Mouse (Mus musculus) embryonic facial prominence, embryonic 13.5 days (tissue): ENCODE results near the gene Efhc2. TPM values are rescaled to one million over a fixed set of nuclear protein-coding genes. Genes with fewer than 3 reads are reported as not detected.

ENCODE experiments used
- ATAC-seq: fragments of 200-750 bp; cut with Nextera tagmentation; 2 replicates; pipeline ENCODE4 v1.8.0; 2017; ENCODE audit warnings: low read depth; ENCODE audit not compliant: insufficient number of reproducible peaks, insufficient read depth, low FRiP score, low TSS enrichment
- H3K27ac ChIP-seq: fragments of 300-500 bp; sonication (generic); 2 replicates; pipeline ENCODE4 v1.5.1; 2015; ENCODE audit warnings: moderate library complexity, mild to moderate bottlenecking, inconsistent platforms
- H3K27me3 ChIP-seq: fragments of 300-500 bp; sonication (generic); 2 replicates; pipeline ENCODE4 v1.6.1; 2015; ENCODE audit warnings: mild to moderate bottlenecking, inconsistent platforms
- H3K36me3 ChIP-seq: fragments of 300-500 bp; sonication (generic); 2 replicates; pipeline ENCODE4 v1.6.1; 2015; ENCODE audit warnings: mild to moderate bottlenecking, inconsistent platforms
- H3K4me1 ChIP-seq: fragments of 300-500 bp; sonication (generic); 2 replicates; pipeline ENCODE4 v1.6.1; 2015; ENCODE audit warnings: inconsistent platforms
- H3K4me2 ChIP-seq: fragments of 300-500 bp; sonication (generic); 2 replicates; pipeline ENCODE4 v1.6.1; 2015; ENCODE audit warnings: moderate library complexity, mild to moderate bottlenecking, inconsistent platforms
- H3K4me3 ChIP-seq: fragments of 300-500 bp; sonication (generic); 2 replicates; pipeline ENCODE4 v1.5.1; 2015; ENCODE audit warnings: mild to moderate bottlenecking, inconsistent platforms
- H3K9ac ChIP-seq: fragments of 300-500 bp; sonication (generic); 2 replicates; pipeline ENCODE4 v1.6.1; 2015; ENCODE audit warnings: mild to moderate bottlenecking, inconsistent platforms
- H3K9me3 ChIP-seq: fragments of 300-500 bp; sonication (generic); 2 replicates; pipeline ENCODE4 v1.6.1; 2016; ENCODE audit warnings: inconsistent platforms
- WGBS: fragments of 180-500 bp; shearing (Covaris S2); methylation state at CpG from one replicate; pipeline ENCODE4 v1.1.7; 2015; ENCODE audit warnings: mixed read lengths; 5-methylcytosine and 5-hydroxymethylcytosine counted together
- polyA plus RNA-seq: library from polyadenylated mRNA; unstranded; fragments of >200 nt; fragmentation: Nextera tagmentation; extraction: Ambion mirVana; gene quantifications from 2 replicates; pipeline ENCODE4 v1.2.1, GENCODE M21; 2015

The Efhc2 gene
- polyA plus RNA-seq: 0.52 and 0.87 TPM in 2 replicates

DNA sequence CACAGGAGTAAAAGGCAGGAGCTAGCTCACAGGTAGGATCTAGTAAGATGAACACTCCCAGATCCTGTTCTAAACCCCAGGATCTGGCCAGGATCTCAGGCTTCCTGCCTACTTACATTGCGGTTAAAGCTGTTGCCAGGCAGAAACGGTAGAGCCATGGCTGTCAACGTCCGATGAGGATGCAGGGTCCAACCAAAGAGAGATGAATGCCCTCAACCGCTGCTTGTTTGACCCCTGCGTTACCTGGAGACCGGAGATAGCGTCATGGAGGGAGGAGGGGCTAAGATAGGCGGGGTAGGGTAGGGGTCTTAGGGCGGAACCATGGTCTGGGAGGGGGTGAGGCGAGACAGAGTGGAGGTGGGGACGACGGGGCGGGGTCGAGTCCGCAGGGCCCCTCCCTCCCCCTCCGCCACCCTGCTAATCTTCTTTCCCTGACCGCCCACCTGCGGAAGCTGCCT, at the start of gene Efhc2:
Efhc2 (minus strand) TSS at position 243 of the 458 bp plus-strand sequence.
- Histone ChIP-seq H3K9me3 (no peaks in the 10 kb centered on the region), H3K4me3 (peak within 1 kb of the TSS; percentile 42), H3K9ac (peak within 1 kb of the TSS; percentile 16; the same call in 1 of the 2 replicates), H3K36me3 (no peaks in the 10 kb centered on the region), H3K4me2 (peak within 1 kb of the TSS; percentile 64), H3K27me3 (no peaks in the 10 kb centered on the region), H3K27ac (no peak within 1 kb of the TSS), H3K4me1 (no peaks in the 10 kb centered on the region)
- 0 out of 2 replicates have a peak, but pooled peaks have one; percentile 20 for ATAC-seq
- 18% methylated on average over 16 of the region's 19 CpGs for WGBS

- Histone ChIP-seq H3K27ac (no peak overlapping the region), H3K9me3 (no peaks in the 10 kb centered on the region), H3K27me3 (no peaks in the 10 kb centered on the region), H3K4me2 (no peak overlapping the region), H3K9ac (no peak overlapping the region), H3K4me1 (no peaks in the 10 kb centered on the region), H3K4me3 (no peak overlapping the region), H3K36me3 (no peaks in the 10 kb centered on the region)
- no peak for ATAC-seq
- WGBS: 71% methylated on average over 2 of the region's 2 CpGs
Observed at GRCm38 (mm10) chrX:17365114-17365513, 45.9 kb upstream of the Efhc2 start.

GRCm38 (mm10) chrX:17300349-17300880, 18.8 kb downstream of the Efhc2 start:
- no peak overlapping the region for H3K27ac ChIP-seq
- H3K27me3 ChIP-seq: no peaks in the 10 kb centered on the region
- H3K4me1 ChIP-seq: no peaks in the 10 kb centered on the region
- H3K9ac ChIP-seq: no peak overlapping the region
- no peaks in the 10 kb centered on the region for H3K9me3 ChIP-seq
- WGBS: 79% methylated on average over 3 of the region's 3 CpGs
- ATAC-seq: no peak
- H3K4me3 ChIP-seq: no peak overlapping the region
- H3K4me2 ChIP-seq: no peak overlapping the region
- no peaks in the 10 kb centered on the region for H3K36me3 ChIP-seq

GRCm38 (mm10) chrX:17283899-17284298, 35.3 kb downstream of the Efhc2 start:
- Histone ChIP-seq H3K4me1 (no peaks in the 10 kb centered on the region), H3K4me2 (no peak overlapping the region), H3K9ac (no peak overlapping the region), H3K4me3 (no peak overlapping the region), H3K27me3 (no peaks in the 10 kb centered on the region), H3K9me3 (no peaks in the 10 kb centered on the region), H3K36me3 (no peaks in the 10 kb centered on the region), H3K27ac (no peak overlapping the region)
- no peak for ATAC-seq
- 69% methylated on average over 2 of the region's 2 CpGs for WGBS

DNA sequence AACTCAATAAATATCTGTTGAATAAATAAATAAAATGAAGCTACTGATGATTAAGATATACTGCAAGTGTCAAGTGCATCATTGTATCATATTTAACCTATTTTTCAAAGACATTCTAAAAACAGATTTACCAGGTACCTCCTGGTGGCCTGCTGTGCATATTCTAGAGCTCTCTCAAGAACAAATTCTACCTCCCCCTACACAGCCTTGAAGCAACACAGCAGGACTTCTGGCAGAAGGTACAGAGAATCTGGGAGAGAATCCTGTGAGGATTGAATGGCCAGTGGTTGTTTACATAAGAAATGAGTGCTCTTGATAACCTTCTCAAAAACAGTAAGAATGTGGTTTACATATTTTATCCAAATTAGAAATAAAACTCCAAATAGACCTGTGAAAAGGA, 94.0 kb downstream of the Efhc2 start:
- no peak for ATAC-seq
- Histone ChIP-seq H3K36me3 (no peaks in the 10 kb centered on the region), H3K27ac (no peak overlapping the region), H3K27me3 (no peaks in the 10 kb centered on the region), H3K4me3 (no peak overlapping the region), H3K4me2 (no peak overlapping the region), H3K4me1 (no peaks in the 10 kb centered on the region), H3K9ac (no peak overlapping the region), H3K9me3 (no peaks in the 10 kb centered on the region)

- no peak overlapping the region for H3K27ac ChIP-seq
- H3K4me3 ChIP-seq: no peak overlapping the region
- no peak overlapping the region for H3K9ac ChIP-seq
- no peaks in the 10 kb centered on the region for H3K36me3 ChIP-seq
- no peaks in the 10 kb centered on the region for H3K27me3 ChIP-seq
- no peaks in the 10 kb centered on the region for H3K9me3 ChIP-seq
- no peak overlapping the region for H3K4me2 ChIP-seq
- no peak for ATAC-seq
- no peaks in the 10 kb centered on the region for H3K4me1 ChIP-seq
Observed at GRCm38 (mm10) chrX:17217451-17217850, 101.7 kb downstream of the Efhc2 start.

DNA sequence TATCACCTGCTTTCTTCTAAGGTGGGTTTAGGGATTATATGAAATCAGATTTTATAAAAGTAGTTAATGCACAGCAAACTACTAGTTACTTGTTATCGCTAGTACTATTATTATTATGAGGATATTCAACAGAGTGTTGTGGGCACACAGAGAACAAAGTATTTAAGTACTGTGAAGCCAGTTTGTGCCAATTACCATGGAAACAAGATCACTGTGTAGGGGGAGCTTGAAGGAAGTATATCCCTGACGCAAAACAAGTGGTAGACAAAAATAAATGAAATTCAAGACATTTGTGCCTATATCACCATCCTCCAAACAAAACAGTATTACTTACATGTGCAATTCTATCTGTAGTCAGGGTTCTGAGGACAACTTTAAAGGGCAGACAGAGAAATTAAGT, 105.7 kb downstream of the Efhc2 start:
- Histone ChIP-seq H3K4me1 (no peaks in the 10 kb centered on the region), H3K36me3 (no peaks in the 10 kb centered on the region), H3K4me2 (no peak overlapping the region), H3K27ac (no peak overlapping the region), H3K9ac (no peak overlapping the region), H3K27me3 (no peaks in the 10 kb centered on the region), H3K4me3 (no peak overlapping the region), H3K9me3 (no peaks in the 10 kb centered on the region)
- ATAC-seq: no peak
- WGBS: 70% methylated on average over 2 of the region's 2 CpGs

- Histone ChIP-seq H3K4me1 (no peaks in the 10 kb centered on the region), H3K27me3 (no peaks in the 10 kb centered on the region), H3K4me2 (no peak overlapping the region), H3K36me3 (no peaks in the 10 kb centered on the region), H3K4me3 (no peak overlapping the region), H3K9me3 (no peaks in the 10 kb centered on the region), H3K27ac (no peak overlapping the region), H3K9ac (no peak overlapping the region)
- 77% methylated on average over 3 of the region's 3 CpGs for WGBS
- no peak for ATAC-seq
Observed at GRCm38 (mm10) chrX:17175748-17176147, 143.4 kb downstream of the Efhc2 start.

- 33% methylated on average over 1 of the region's 1 CpGs for WGBS
Observed at GRCm38 (mm10) chrX:17165638-17166037, 153.5 kb downstream of the Efhc2 start.

More at GRCm38 (mm10) chrX:17165638-17166037, 153.5 kb downstream of the Efhc2 start:
- H3K9me3 ChIP-seq: no peaks in the 10 kb centered on the region
- H3K4me2 ChIP-seq: no peak overlapping the region
- no peaks in the 10 kb centered on the region for H3K27me3 ChIP-seq
- H3K36me3 ChIP-seq: no peaks in the 10 kb centered on the region
- H3K27ac ChIP-seq: no peak overlapping the region
- no peak overlapping the region for H3K4me3 ChIP-seq
- no peaks in the 10 kb centered on the region for H3K4me1 ChIP-seq
- H3K9ac ChIP-seq: no peak overlapping the region
- ATAC-seq: no peak
